Mouse (Mus musculus) lung, embryonic 14.5 days (tissue): ENCODE data around the gene Mitf. TPM values are rescaled to one million over a fixed set of nuclear protein-coding genes. Genes with fewer than 3 reads are reported as not detected.

Experiments used
- ATAC-seq: fragments of 200-750 bp; cut with Nextera tagmentation; 2 replicates; pipeline ENCODE4 v1.8.0; 2017; ENCODE audit warnings: mild to moderate bottlenecking, moderate TSS enrichment, moderate library complexity; ENCODE audit not compliant: insufficient read depth
- DNase-seq: peaks from one replicate; pipeline ENCODE4 v3.0.0-alpha.2; 2015
- H3K27ac ChIP-seq: fragments of 300-500 bp; sonication (generic); 2 replicates; pipeline ENCODE4 v1.5.1; 2014; ENCODE audit warnings: low read depth, mild to moderate bottlenecking, moderate library complexity
- H3K27me3 ChIP-seq: fragments of 300-500 bp; sonication (generic); 2 replicates; pipeline ENCODE4 v1.6.1; 2014; ENCODE audit warnings: low read length, control low read depth; ENCODE audit not compliant: insufficient read depth
- H3K36me3 ChIP-seq: fragments of 300-500 bp; sonication (generic); 2 replicates; pipeline ENCODE4 v1.6.1; 2014; ENCODE audit warnings: control low read depth; ENCODE audit not compliant: insufficient read depth
- H3K4me1 ChIP-seq: fragments of 300-500 bp; sonication (generic); 2 replicates; pipeline ENCODE4 v1.6.1; 2014; ENCODE audit warnings: antibody characterized with exemption, control low read depth; ENCODE audit not compliant: insufficient read depth
- H3K4me2 ChIP-seq: fragments of 300-500 bp; sonication (generic); 2 replicates; pipeline ENCODE4 v1.6.1; 2014; ENCODE audit warnings: mild to moderate bottlenecking
- H3K4me3 ChIP-seq: fragments of 300-500 bp; sonication (generic); 2 replicates; pipeline ENCODE4 v1.5.1; 2014; ENCODE audit warnings: low read depth, low read length
- H3K9ac ChIP-seq: fragments of 300-500 bp; sonication (generic); 2 replicates; pipeline ENCODE4 v1.6.1; 2014
- H3K9me3 ChIP-seq: fragments of 300-500 bp; sonication (generic); 2 replicates; pipeline ENCODE4 v1.6.1; 2016; ENCODE audit warnings: low read depth, low read length, control low read depth
- CTCF ChIP-seq: IDR thresholded peaks from 2 replicates; pipeline ENCODE4 v1.5.1; 2016; ENCODE audit warnings: antibody characterized with exemption, low read depth
- WGBS: fragments of 180-500 bp; shearing (Covaris S2); extraction: QIAGEN DNeasy Blood & Tissue Kit; methylation state at CpG from one replicate; pipeline ENCODE4 v1.1.7; 2014; 5-methylcytosine and 5-hydroxymethylcytosine counted together
- polyA plus RNA-seq: library from polyadenylated mRNA; unstranded; fragments of >200 nt; fragmentation: Nextera tagmentation; extraction: Ambion mirVana; gene quantifications from 2 replicates; pipeline ENCODE4 v1.2.1, GENCODE M21; 2014

Gene Mitf
- polyA plus RNA-seq, 1 experiment from 2014 or later: 1.4 TPM

GRCm38 (mm10) chr6:97769549-97769948 lies 37.3 kb upstream of the Mitf start:
- Histone ChIP-seq H3K27ac (no peak overlapping the region), H3K9ac (no peak overlapping the region), H3K4me1 (no peaks in the 10 kb centered on the region), H3K36me3 (no peaks in the 10 kb centered on the region), H3K4me2 (no peak overlapping the region), H3K27me3 (no peaks in the 10 kb centered on the region), H3K9me3 (no peaks in the 10 kb centered on the region), H3K4me3 (no peak overlapping the region)
- 85% methylated on average over 7 of the region's 7 CpGs for WGBS
- no peak for DNase-seq
- ATAC-seq: no peak
- no peak for TF ChIP-seq CTCF

GRCm38 (mm10) chr6:97781316-97781715 lies 25.5 kb upstream of the Mitf start:
- Histone ChIP-seq H3K4me3 (no peak overlapping the region), H3K36me3 (no peaks in the 10 kb centered on the region), H3K27me3 (no peaks in the 10 kb centered on the region), H3K9me3 (no peaks in the 10 kb centered on the region), H3K4me2 (no peak overlapping the region), H3K9ac (no peak overlapping the region), H3K4me1 (no peaks in the 10 kb centered on the region), H3K27ac (no peak overlapping the region)
- ATAC-seq (no peak), DNase-seq (no peak)
- no peak for TF ChIP-seq CTCF
- 85% methylated on average over 5 of the region's 5 CpGs for WGBS

- no peak overlapping the region for H3K4me3 ChIP-seq
- DNase-seq (no peak), ATAC-seq (no peak)
- 86% methylated on average over 6 of the region's 6 CpGs for WGBS
- no peak overlapping the region for H3K9ac ChIP-seq
- H3K27me3 ChIP-seq: no peaks in the 10 kb centered on the region
- H3K4me2 ChIP-seq: no peak overlapping the region
- H3K36me3 ChIP-seq: no peaks in the 10 kb centered on the region
- no peaks in the 10 kb centered on the region for H3K9me3 ChIP-seq
- no peak for TF ChIP-seq CTCF
- H3K27ac ChIP-seq: no peak overlapping the region
- no peaks in the 10 kb centered on the region for H3K4me1 ChIP-seq
These were observed 24.6 kb upstream of the Mitf start for GRCm38 (mm10) chr6:97782291-97782690.

GRCm38 (mm10) chr6:97786871-97787270 lies 20.0 kb upstream of the Mitf start:
- no peak overlapping the region for H3K9ac ChIP-seq
- no peak for TF ChIP-seq CTCF
- no peaks in the 10 kb centered on the region for H3K9me3 ChIP-seq
- DNase-seq: no peak
- H3K4me3 ChIP-seq: no peak overlapping the region
- H3K27ac ChIP-seq: no peak overlapping the region
- H3K4me1 ChIP-seq: no peaks in the 10 kb centered on the region
- no peak for ATAC-seq
- 81% methylated on average over 4 of the region's 4 CpGs for WGBS
- no peak overlapping the region for H3K4me2 ChIP-seq
- no peaks in the 10 kb centered on the region for H3K27me3 ChIP-seq
- H3K36me3 ChIP-seq: no peaks in the 10 kb centered on the region

- DNase-seq (no peak), ATAC-seq (no peak)
- no peaks in the 10 kb centered on the region for H3K9me3 ChIP-seq
- H3K36me3 ChIP-seq: no peaks in the 10 kb centered on the region
- H3K4me3 ChIP-seq: no peak overlapping the region
- no peak for TF ChIP-seq CTCF
- H3K27ac ChIP-seq: no peak overlapping the region
- no peaks in the 10 kb centered on the region for H3K4me1 ChIP-seq
- 71% methylated on average over 9 of the region's 9 CpGs for WGBS
- H3K4me2 ChIP-seq: no peak overlapping the region
- no peak overlapping the region for H3K9ac ChIP-seq
- H3K27me3 ChIP-seq: no peaks in the 10 kb centered on the region
These were observed 18.4 kb upstream of the Mitf start for GRCm38 (mm10) chr6:97788361-97788974.

- Histone ChIP-seq H3K27me3 (no peaks in the 10 kb centered on the region), H3K27ac (no peak overlapping the region), H3K36me3 (no peaks in the 10 kb centered on the region), H3K4me3 (no peak overlapping the region), H3K9me3 (no peaks in the 10 kb centered on the region), H3K9ac (no peak overlapping the region), H3K4me1 (no peaks in the 10 kb centered on the region), H3K4me2 (no peak overlapping the region)
- no peak for DNase-seq
- no peak for ATAC-seq
- 45% methylated on average over 7 of the region's 7 CpGs for WGBS
- no peak for TF ChIP-seq CTCF
These were observed 17.2 kb upstream of the Mitf start for GRCm38 (mm10) chr6:97789700-97790099.

- H3K9me3 ChIP-seq: no peaks in the 10 kb centered on the region
- H3K27ac ChIP-seq: no peak overlapping the region
- H3K9ac ChIP-seq: no peak overlapping the region
- H3K27me3 ChIP-seq: no peaks in the 10 kb centered on the region
- H3K4me1 ChIP-seq: no peaks in the 10 kb centered on the region
- H3K36me3 ChIP-seq: no peaks in the 10 kb centered on the region
- no peak overlapping the region for H3K4me2 ChIP-seq
- TF ChIP-seq CTCF: peak; percentile 58
- H3K4me3 ChIP-seq: no peak overlapping the region
- 68% methylated on average over 1 of the region's 1 CpGs for WGBS
- ATAC-seq (no peak), DNase-seq (peak; percentile 8)
These were observed 14.7 kb upstream of the Mitf start for GRCm38 (mm10) chr6:97792104-97792503.

GRCm38 (mm10) chr6:97795175-97795574 lies 11.7 kb upstream of the Mitf start:
- Histone ChIP-seq H3K4me2 (no peak overlapping the region), H3K4me3 (no peak overlapping the region), H3K27me3 (no peaks in the 10 kb centered on the region), H3K4me1 (no peaks in the 10 kb centered on the region), H3K36me3 (no peaks in the 10 kb centered on the region), H3K27ac (no peak overlapping the region), H3K9me3 (no peaks in the 10 kb centered on the region), H3K9ac (no peak overlapping the region)
- 36% methylated on average over 2 of the region's 2 CpGs for WGBS
- DNase-seq (no peak), ATAC-seq (no peak)
- TF ChIP-seq CTCF: no peak
